Mouse (Mus musculus) hindbrain, postnatal 0 days (tissue): ENCODE results near the gene Mstn. TPM values are rescaled to one million over a fixed set of nuclear protein-coding genes. Genes with fewer than 3 reads are reported as not detected.

Experiments used
- ATAC-seq: fragments of 200-750 bp; cut with Nextera tagmentation; 2 replicates; pipeline ENCODE4 v1.8.0; 2017; ENCODE audit warnings: mild to moderate bottlenecking, moderate TSS enrichment, moderate library complexity
- DNase-seq: peaks from one replicate; pipeline ENCODE4 v3.0.0-alpha.2; 2015; ENCODE audit warnings: low spot score
- H3K27ac ChIP-seq: fragments of 300-500 bp; sonication (generic); 2 replicates; pipeline ENCODE4 v1.5.1; 2014; ENCODE audit warnings: mild to moderate bottlenecking
- H3K27me3 ChIP-seq: fragments of 300-500 bp; sonication (generic); 2 replicates; pipeline ENCODE4 v1.6.1; 2014; ENCODE audit warnings: low read length, mixed read lengths; ENCODE audit not compliant: insufficient read depth
- H3K36me3 ChIP-seq: fragments of 300-500 bp; sonication (generic); 2 replicates; pipeline ENCODE4 v1.6.1; 2014; ENCODE audit warnings: low read length, mixed read lengths; ENCODE audit not compliant: insufficient read depth
- H3K4me1 ChIP-seq: fragments of 300-500 bp; sonication (generic); 2 replicates; pipeline ENCODE4 v1.6.1; 2014; ENCODE audit warnings: antibody characterized with exemption, low read length, mixed read lengths; ENCODE audit not compliant: insufficient read depth
- H3K4me2 ChIP-seq: fragments of 300-500 bp; sonication (generic); 2 replicates; pipeline ENCODE4 v1.6.1; 2014; ENCODE audit warnings: low read depth, mild to moderate bottlenecking, low read length, moderate library complexity, mixed read lengths
- H3K4me3 ChIP-seq: fragments of 300-500 bp; sonication (generic); 2 replicates; pipeline ENCODE4 v1.5.1; 2014; ENCODE audit warnings: low read length
- H3K9ac ChIP-seq: fragments of 300-500 bp; sonication (generic); replicated peaks from 2 replicates; pipeline ENCODE4 v1.6.1; 2014; ENCODE audit warnings: mild to moderate bottlenecking, low read length, moderate library complexity, mixed read lengths
- H3K9me3 ChIP-seq: fragments of 300-500 bp; sonication (generic); 2 replicates; pipeline ENCODE4 v1.6.1; 2016; ENCODE audit warnings: low read length, mixed read lengths
- CTCF ChIP-seq: IDR thresholded peaks from 2 replicates; pipeline ENCODE4 v1.5.1; 2016; ENCODE audit warnings: antibody characterized with exemption, control low read depth, low read depth
- WGBS: fragments of 180-500 bp; shearing (Covaris S2); extraction: QIAGEN DNeasy Blood & Tissue Kit; methylation state at CpG from one replicate; pipeline ENCODE4 v1.1.7; 2014; 5-methylcytosine and 5-hydroxymethylcytosine counted together
- polyA plus RNA-seq: library from polyadenylated mRNA; unstranded; fragments of >200 nt; fragmentation: Nextera tagmentation; extraction: Ambion mirVana; gene quantifications from 2 replicates; pipeline ENCODE4 v1.2.1, GENCODE M21; 2015
- total RNA-seq: library from RNA; depleted of rRNA; stranded (reverse); fragments of >200 nt; gene quantifications from 2 replicates; pipeline ENCODE4 v1.2.3, GENCODE M21; 2014; rRNA removed

Gene Mstn
- total and polyA plus RNA-seq, 2 experiments from 2014 or later = 0.31 to 0.39 TPM

DNA sequence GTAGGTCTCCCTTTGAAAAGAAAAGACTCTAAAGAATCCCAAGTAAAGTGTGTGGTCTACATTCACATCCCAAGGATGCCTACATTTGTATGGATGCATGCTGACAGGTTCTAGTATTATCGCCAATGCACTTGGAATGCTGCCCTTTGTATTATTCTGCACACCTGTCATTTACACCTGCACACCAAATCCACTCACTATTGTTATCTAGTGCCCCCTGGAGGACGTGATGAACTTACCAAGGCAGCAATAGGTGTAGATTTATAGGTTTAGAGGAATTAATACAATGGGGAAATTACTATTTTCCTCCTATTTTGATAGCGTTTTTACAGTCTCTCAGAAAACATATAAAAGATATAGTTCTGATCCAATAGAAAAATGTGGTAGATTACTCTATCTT, 31.7 kb downstream of the Mstn start:
- DNase-seq = peak; percentile 8
- no peaks in the 10 kb centered on the region for H3K4me1 ChIP-seq
- no peak overlapping the region for H3K4me3 ChIP-seq
- H3K4me2 ChIP-seq = no peak overlapping the region
- TF ChIP-seq CTCF = peak; percentile 14; the same call in 1 of the 2 replicates
- no peaks in the 10 kb centered on the region for H3K36me3 ChIP-seq
- no peaks in the 10 kb centered on the region for H3K9me3 ChIP-seq
- no peak overlapping the region for H3K9ac ChIP-seq
- H3K27me3 ChIP-seq = no peaks in the 10 kb centered on the region
- no peak overlapping the region for H3K27ac ChIP-seq
- 44% methylated on average over 3 of the region's 3 CpGs for WGBS
- ATAC-seq = no peak

DNA sequence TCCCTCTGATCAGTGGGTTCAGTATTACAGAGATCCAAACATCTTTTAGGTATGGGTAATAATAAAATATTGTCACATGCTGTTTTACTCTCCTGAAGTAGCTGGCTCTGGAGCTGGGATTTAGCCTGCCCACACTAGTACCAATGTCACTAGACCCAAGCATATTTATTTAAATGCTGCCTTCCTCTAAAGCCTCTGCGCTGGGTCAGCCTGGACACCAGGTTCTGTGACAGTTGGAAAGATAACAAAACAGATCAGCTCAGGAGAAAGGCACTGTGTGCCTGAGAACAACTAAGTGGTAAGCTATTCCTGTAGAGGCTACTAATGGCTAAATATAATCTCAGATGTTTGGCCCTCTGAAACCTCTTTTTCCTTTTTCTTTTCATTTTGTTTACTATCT, 49.1 kb downstream of the Mstn start:
- H3K4me2 ChIP-seq = no peak overlapping the region
- H3K9me3 ChIP-seq = no peaks in the 10 kb centered on the region
- ATAC-seq (no peak), DNase-seq (no peak)
- no peaks in the 10 kb centered on the region for H3K27me3 ChIP-seq
- no peak overlapping the region for H3K4me3 ChIP-seq
- TF ChIP-seq CTCF = no peak
- no peak overlapping the region for H3K27ac ChIP-seq
- WGBS = 84% methylated on average over 1 of the region's 1 CpGs
- no peaks in the 10 kb centered on the region for H3K36me3 ChIP-seq
- no peaks in the 10 kb centered on the region for H3K4me1 ChIP-seq
- no peak overlapping the region for H3K9ac ChIP-seq

Other genes starting within 250 kb of the Mstn start
- 26.6 and 41.7 TPM in 2 replicates for gene Inpp1, start 244.0 kb upstream of the Mstn start, total RNA-seq
- gene Inpp1, start 244.0 kb upstream of the Mstn start, polyA plus RNA-seq = 39.2 and 44.0 TPM in 2 replicates
- gene Hibch, start 216.7 kb upstream of the Mstn start, total RNA-seq = 17.0 and 18.0 TPM in 2 replicates
- 20.9 and 22.9 TPM in 2 replicates for gene Hibch, start 216.7 kb upstream of the Mstn start, polyA plus RNA-seq
- 2.8 and 6.4 TPM in 2 replicates for gene 1700019D03Rik, start 41.5 kb upstream of the Mstn start, total RNA-seq
- gene 1700019D03Rik, start 41.5 kb upstream of the Mstn start, polyA plus RNA-seq = 5.5 and 7.1 TPM in 2 replicates
- gene 1700019A02Rik, start 126.0 kb downstream of the Mstn start, total RNA-seq = not detected in 2 replicates
- gene 1700019A02Rik, start 126.0 kb downstream of the Mstn start, polyA plus RNA-seq = not detected in 2 replicates
- 4.4 and 5.2 TPM in 2 replicates for gene Pms1, start 235.4 kb downstream of the Mstn start, total RNA-seq
- 7.3 and 7.7 TPM in 2 replicates for gene Pms1, start 235.4 kb downstream of the Mstn start, polyA plus RNA-seq
- 21.9 and 22.1 TPM in 2 replicates for gene Ormdl1, start 235.5 kb downstream of the Mstn start, total RNA-seq
- gene Ormdl1, start 235.5 kb downstream of the Mstn start, polyA plus RNA-seq = 33.9 and 34.8 TPM in 2 replicates
- gene Gm28778, start 235.5 kb downstream of the Mstn start, total RNA-seq = not detected in 2 replicates
- not detected in 2 replicates for gene Gm28778, start 235.5 kb downstream of the Mstn start, polyA plus RNA-seq